Mouse (Mus musculus) ES-Bruce4 (cell line): ENCODE measurements around the gene Mfrp. TPM values are rescaled to one million over a fixed set of nuclear protein-coding genes. Genes with fewer than 3 reads are reported as not detected.

ENCODE experiments used
- H3K27ac ChIP-seq: 2 replicates; pipeline ENCODE4 v1.5.1; 2012; ENCODE audit warnings: low read length, inconsistent platforms; ENCODE audit not compliant: insufficient read depth
- H3K27me3 ChIP-seq: 2 replicates; pipeline ENCODE4 v1.6.1; 2012; ENCODE audit warnings: mild to moderate bottlenecking, low read length, inconsistent platforms; ENCODE audit not compliant: control insufficient read depth, poor library complexity, insufficient read depth, severe bottlenecking
- H3K36me3 ChIP-seq: 2 replicates; pipeline ENCODE4 v1.6.1; 2012; ENCODE audit warnings: inconsistent platforms, mild to moderate bottlenecking, low read length, moderate library complexity; ENCODE audit not compliant: control insufficient read depth, poor library complexity, insufficient read depth, severe bottlenecking
- H3K4me1 ChIP-seq: one replicate; pipeline ENCODE4 v1.8.1; 2011; ENCODE audit warnings: low read length; ENCODE audit not compliant: control insufficient read depth, insufficient read depth
- H3K4me3 ChIP-seq: 2 replicates; pipeline ENCODE4 v1.5.1; 2011; ENCODE audit warnings: low read depth, mild to moderate bottlenecking, low read length
- H3K9ac ChIP-seq: 2 replicates; pipeline ENCODE4 v1.6.1; 2012; ENCODE audit warnings: low read depth, mild to moderate bottlenecking, inconsistent platforms; ENCODE audit not compliant: poor library complexity, severe bottlenecking
- H3K9me3 ChIP-seq: replicated peaks from 2 replicates; pipeline ENCODE4 v1.6.1; 2012; ENCODE audit warnings: mild to moderate bottlenecking, low read length, inconsistent platforms; ENCODE audit not compliant: control insufficient read depth, poor library complexity, insufficient read depth, severe bottlenecking
- CTCF ChIP-seq: IDR thresholded peaks from one replicate; pipeline ENCODE4 v1.8.1; 2011; ENCODE audit warnings: low read depth, low read length
- EP300 ChIP-seq: IDR thresholded peaks from 2 replicates; pipeline ENCODE4 v1.6.1; 2011; ENCODE audit warnings: low read depth, low read length; ENCODE audit not compliant: insufficient read depth
- POLR2A ChIP-seq: IDR thresholded peaks from one replicate; pipeline ENCODE4 v1.8.1; 2011; ENCODE audit warnings: low read length; ENCODE audit not compliant: insufficient read depth
- polyA plus RNA-seq: library from polyadenylated mRNA; stranded (reverse); fragments of >200 nt; gene quantifications from 2 replicates; pipeline ENCODE4 v1.2.4, GENCODE M21; 2011; ENCODE audit warnings: low read depth; ENCODE audit not compliant: missing spikeins, insufficient read depth, insufficient read length

Gene Mfrp
- polyA plus RNA-seq, 1 experiment: not detected

- no peaks in the 10 kb centered on the region for H3K36me3 ChIP-seq
- no peak overlapping the region for H3K4me3 ChIP-seq
- H3K4me1 ChIP-seq: no peaks in the 10 kb centered on the region
- H3K9ac ChIP-seq: no peak overlapping the region
- H3K9me3 ChIP-seq: no peaks in the 10 kb centered on the region
- no peaks in the 10 kb centered on the region for H3K27me3 ChIP-seq
- TF ChIP-seq EP300 (no peak), POLR2A (no peak), CTCF (peak; percentile 92)
- no peak overlapping the region for H3K27ac ChIP-seq
These were observed 17.5 kb downstream of the Mfrp start for GRCm38 (mm10) chr9:44119011-44119410.

DNA sequence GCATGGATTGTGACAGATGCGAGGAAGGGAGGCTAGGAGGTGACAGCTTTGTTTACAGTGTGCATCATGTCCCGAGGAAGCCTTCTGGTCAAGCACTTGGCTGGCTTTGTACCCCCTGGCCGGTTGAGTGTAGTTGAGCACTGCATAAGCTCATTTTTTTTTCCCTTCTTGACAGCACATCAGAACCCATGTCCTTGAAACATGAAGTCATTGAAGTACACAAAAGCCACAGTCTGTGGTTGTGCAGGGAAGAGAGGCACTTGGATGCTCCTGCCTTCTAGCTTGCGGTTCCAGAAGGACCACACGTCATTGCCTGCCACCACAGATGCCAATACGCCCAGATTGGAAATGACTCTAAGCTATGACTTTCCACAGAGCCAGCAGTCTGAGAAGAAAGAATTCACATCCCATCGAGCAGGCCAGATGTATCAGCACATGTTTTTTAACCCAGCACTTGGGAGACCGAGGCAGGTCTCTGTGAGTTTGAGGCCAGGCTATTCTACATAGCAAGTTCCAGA is 18.5 kb downstream of the Mfrp start:
- Histone ChIP-seq H3K27ac (no peak overlapping the region), H3K4me1 (peaks cover 1% of the 10 kb centered on the region), H3K9ac (no peak overlapping the region), H3K4me3 (no peak overlapping the region), H3K9me3 (no peaks in the 10 kb centered on the region), H3K36me3 (no peaks in the 10 kb centered on the region), H3K27me3 (no peaks in the 10 kb centered on the region)
- TF ChIP-seq EP300 (no peak), POLR2A (no peak), CTCF (no peak)

DNA sequence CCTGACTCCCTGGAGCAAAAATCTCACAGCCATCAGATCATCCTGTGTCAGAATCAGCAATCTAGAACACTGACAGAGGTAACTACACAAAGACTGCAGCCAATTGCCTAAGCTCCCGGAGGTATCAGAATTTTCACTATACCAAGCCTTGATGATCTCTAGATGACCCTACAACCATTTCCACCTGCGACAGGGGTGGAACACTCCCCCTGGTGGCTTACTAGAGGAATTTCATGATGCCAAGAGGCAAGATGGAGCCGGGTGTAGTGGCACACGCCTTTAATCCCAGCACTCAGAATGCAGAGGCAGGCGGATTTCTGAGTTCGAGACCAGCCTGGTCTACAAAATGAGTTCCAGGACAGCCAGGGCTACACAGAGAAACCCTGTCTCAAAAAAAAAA is 22.8 kb downstream of the Mfrp start:
- Histone ChIP-seq H3K9me3 (no peaks in the 10 kb centered on the region), H3K36me3 (no peaks in the 10 kb centered on the region), H3K9ac (no peak overlapping the region), H3K27me3 (no peaks in the 10 kb centered on the region), H3K27ac (no peak overlapping the region), H3K4me3 (no peak overlapping the region), H3K4me1 (peaks cover 8% of the 10 kb centered on the region)
- no peak for TF ChIP-seq POLR2A
- peak; percentile 46 for TF ChIP-seq CTCF

- no peaks in the 10 kb centered on the region for H3K9me3 ChIP-seq
These were observed 23.5 kb downstream of the Mfrp start for GRCm38 (mm10) chr9:44125026-44125425.

DNA sequence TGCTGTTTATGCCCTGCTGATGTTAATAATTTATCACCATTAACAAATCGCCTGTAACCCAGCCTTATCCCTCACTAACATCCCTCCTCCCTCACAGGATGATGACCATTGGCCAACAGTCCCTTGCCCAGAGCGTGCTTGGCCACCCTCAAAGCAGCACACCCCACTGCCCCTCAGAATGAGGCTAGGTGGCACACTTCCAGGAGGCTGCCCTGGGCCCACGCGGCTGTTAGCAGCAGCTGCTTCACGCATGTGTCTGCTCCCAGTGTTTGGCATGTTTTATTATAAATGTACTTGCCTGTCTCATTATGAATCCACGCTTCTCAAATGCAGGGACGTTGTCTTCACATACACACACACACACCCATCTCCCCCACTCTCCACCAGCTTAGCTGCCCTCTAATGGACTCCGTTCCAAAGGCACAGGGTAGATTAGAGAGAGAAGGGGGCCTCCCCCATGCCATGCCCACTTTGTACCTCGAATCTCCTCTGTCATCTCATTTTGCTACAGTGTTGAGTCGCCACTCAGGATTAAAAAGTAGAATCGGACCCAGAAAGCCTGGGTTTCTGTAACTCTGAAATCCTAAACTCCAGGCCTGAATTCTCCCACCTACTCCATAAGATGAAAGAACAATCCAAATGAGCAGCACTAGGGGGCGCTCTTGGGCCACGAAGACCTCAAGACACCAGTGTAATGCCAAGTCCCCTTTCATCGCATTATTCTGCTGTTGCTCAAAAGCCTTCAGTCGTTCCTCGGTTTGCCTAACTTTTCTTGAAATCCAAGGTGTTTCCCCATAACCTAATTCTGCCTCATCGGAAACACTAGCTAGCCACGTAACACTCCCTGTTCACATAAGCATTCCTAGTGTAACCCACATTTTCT is 24.3 kb downstream of the Mfrp start:
- Histone ChIP-seq H3K4me3 (no peak overlapping the region), H3K4me1 (peaks cover 8% of the 10 kb centered on the region), H3K36me3 (no peaks in the 10 kb centered on the region), H3K27ac (peak overlapping the region; percentile 90), H3K9ac (peak overlapping the region; percentile 51), H3K27me3 (no peaks in the 10 kb centered on the region), H3K9me3 (no peaks in the 10 kb centered on the region)
- TF ChIP-seq CTCF: peak; percentile 75
- TF ChIP-seq EP300: no peak

More at GRCm38 (mm10) chr9:44125026-44125425, 23.5 kb downstream of the Mfrp start:
- Histone ChIP-seq H3K4me1 (peaks cover 8% of the 10 kb centered on the region), H3K36me3 (no peaks in the 10 kb centered on the region), H3K27me3 (no peaks in the 10 kb centered on the region), H3K4me3 (no peak overlapping the region), H3K9ac (no peak overlapping the region), H3K27ac (0 out of 2 replicates have a peak overlapping the region, but pooled peaks have one; percentile 48)
- TF ChIP-seq CTCF: no peak
- TF ChIP-seq EP300: no peak
- TF ChIP-seq POLR2A: no peak

DNA sequence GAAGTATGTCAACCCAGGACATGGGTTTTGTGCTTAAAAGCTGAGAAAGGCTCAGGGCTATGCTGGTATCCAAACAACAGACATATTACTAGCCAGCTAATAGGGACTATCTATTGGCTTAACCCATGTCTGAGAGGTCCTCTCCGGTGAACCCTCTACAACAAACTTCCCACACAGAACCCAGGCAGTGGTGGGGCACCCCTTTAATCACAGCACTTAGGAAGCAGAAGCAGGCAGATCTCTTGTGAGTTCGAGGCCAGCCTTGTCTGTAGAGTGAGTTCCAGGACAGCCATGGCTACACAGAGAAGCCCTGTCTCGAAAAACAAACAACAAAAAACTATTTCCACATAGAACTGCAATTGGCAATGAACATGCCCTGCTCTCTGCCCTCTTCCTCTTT is 25.2 kb downstream of the Mfrp start:
- Histone ChIP-seq H3K36me3 (no peaks in the 10 kb centered on the region), H3K9me3 (no peaks in the 10 kb centered on the region), H3K27ac (peak overlapping the region; percentile 90), H3K27me3 (no peaks in the 10 kb centered on the region), H3K9ac (peak overlapping the region; percentile 51), H3K4me3 (no peak overlapping the region), H3K4me1 (peaks cover 10% of the 10 kb centered on the region)
- TF ChIP-seq POLR2A (no peak), EP300 (no peak), CTCF (no peak)
